Mouse (Mus musculus): Measurements from ENCODE around the gene Clp1.

Gene Clp1

DNA sequence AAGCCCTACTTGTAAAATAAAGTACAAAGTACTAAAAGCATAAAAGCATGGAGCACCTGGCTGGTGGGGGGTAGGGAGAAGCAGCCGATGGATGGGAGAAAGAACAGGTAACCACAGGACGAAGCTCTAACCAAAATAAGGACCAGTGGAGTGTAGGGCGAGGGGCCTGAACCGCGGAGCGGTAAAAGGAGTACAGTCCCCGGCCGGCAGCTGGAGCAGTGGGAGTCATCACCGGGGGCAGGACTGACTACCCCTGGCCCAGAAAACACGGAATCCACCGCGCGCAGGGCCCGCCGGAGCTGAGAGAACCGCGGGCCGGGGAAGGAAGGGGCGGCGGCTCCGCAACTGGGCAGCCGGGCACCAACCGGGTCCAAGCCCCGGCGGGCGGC, 12.7 kb downstream of the Clp1 start:
- DNase-seq (ENCODE audit: low spot score in 2 of 2), result no peak

DNA sequence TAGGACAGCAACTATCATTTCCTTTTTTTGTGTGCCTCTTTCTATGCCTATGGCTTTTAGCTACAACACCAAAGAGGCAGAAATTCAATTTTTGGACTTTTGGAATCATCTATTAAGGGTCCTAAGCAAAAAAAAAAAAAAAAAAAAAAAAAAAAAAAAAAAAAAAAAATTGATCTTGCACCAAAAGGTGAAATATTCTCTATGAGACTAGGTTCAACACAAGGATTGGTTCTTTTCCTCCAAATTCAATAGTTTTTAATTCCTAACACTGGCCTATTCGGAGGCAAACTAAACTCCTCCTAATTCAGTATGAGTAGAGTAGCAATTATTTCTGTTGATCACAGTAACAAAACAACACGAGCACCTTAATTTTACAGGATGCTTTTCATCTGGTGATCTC, 15.3 kb downstream of the Clp1 start:
- no peak for DNase-seq (ENCODE audit: low spot score in 2 of 2)

DNA sequence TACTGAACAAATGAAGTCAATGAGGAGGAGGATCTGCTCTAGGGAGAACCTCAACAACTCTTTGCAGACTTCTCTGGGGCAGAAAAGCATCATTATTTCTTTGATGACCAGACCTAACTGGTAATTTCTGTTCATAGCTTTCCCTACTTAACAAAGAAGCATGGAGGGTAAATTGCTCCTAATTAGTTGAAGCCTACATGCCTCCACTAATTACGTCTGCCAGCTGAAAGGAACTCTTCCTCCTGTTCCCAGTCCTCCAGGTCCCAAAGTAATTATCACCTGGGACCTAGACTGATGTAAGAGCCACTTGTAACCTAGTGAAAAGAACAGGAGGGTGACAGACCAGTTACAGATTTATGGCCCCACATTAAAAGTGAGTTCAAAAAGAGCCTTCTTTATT, 19.6 kb downstream of the Clp1 start:
- no peak for DNase-seq (ENCODE audit: low spot score in 2 of 2)

DNA sequence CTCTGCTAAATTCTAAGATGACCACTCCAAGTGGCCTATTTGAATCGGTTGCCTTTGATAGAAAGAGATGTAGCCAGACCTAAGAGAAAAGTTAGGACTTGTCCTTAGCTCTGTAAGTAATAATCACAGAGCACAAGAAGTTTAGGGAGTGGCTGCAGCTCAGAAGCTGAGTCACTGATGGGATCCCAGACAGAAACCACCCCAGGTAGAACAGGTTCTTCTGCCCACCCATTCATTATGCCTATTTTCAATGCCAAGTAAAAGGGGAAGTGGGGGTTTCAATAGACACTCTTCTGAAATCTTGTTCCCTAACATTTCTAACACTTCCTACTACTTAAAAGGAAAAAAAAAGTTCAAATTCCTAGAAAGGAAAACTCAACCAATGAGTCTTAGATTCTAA, 21.9 kb downstream of the Clp1 start:
- no peak for DNase-seq (ENCODE audit: low spot score in 2 of 2)

DNA sequence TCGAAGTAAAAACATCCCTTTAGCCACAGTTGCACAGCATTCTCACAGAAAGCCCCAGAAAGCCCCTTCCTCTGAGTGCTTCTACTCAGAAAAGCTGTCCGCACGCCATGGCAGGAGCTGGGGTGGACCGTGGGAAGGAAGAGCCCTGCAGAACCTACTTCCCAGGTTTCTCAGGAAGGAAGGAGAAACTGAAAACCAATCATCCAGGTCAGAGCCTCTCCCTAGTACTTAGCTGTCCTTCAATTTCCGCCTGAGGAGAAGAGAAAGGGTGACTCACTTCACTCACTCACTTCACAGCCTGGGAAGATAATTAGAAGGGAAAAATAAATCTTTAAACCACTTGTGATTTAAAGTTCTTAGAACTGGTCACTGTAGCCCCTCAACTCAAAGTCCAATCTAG, 22.8 kb downstream of the Clp1 start:
- no peak for DNase-seq (ENCODE audit: low spot score in 2 of 2)

DNA sequence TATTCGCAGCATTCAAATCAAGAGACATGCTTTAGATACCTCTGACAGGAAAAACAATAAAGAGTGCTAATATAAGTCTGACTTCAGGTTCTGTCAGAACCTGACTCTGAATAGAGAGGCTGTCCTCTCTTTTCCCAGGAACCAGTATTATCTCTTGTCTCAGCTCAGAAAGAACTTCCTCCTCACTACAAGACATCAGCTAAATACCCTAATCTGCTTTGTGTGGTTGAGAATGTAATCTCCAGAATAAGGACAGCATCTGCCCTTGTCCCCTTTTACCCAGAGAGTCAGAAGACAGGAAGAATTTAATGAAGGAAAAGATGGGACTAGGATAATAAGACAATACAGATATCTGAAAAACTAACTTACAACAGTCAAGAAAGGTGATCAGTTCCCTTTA, 23.7 kb downstream of the Clp1 start:
- DNase-seq (ENCODE audit: low spot score in 2 of 2), result no peak

DNA sequence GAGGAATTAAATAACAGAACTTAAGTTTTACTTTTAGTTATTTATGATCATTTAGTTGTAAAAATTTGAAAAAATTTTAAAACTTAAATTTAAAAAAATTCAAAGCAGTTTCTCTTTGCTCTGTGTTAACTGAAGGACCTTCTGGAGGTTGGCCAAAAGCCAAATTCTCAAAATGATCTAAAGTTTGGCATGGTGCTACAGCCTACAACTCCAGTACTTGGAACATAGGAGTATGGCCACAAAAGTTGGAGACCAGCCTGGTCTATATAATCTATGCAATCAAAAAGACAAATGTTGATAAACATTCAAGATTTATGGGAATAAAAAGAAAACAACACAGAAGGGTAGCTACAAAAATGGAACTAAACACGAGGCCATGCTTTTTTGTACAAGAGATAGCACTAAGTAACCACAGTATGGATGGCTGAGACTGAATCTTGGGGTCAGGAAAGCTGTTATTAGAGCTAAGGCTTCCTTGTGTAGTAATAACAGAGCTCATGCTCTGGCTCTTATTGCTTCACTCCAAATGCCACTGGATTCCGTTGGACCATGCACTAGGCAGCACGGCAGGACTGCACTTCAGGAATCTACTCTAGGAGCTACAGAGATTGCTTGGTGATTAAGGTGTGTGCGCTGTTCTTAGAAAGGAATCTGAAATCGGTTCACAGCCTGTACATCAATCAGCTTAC, 32.0 kb downstream of the Clp1 start:
- no peak for DNase-seq (ENCODE audit: low spot score in 2 of 2)

DNA sequence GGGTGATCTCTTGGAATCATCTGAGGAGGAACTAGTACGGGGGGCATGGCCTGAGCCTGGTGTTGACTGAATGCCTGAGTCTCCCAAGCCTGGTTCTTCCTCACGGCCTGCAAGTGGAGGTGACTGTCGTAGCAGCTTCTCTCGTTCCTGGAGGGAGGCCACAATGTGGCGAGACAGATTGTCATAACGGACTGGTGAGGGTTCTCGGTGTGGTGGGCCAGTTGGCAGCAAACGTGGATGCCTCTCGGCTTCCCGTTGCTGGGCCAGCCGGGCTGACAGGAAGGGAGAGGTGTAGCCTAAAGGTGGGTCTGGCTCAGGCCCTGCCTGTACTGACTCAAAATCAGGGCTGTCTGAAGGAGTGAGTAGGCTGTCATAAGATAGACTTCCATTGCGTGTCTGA, 37.1 kb downstream of the Clp1 start:
- DNase-seq (ENCODE audit: low spot score in 2 of 2), result no peak

DNA sequence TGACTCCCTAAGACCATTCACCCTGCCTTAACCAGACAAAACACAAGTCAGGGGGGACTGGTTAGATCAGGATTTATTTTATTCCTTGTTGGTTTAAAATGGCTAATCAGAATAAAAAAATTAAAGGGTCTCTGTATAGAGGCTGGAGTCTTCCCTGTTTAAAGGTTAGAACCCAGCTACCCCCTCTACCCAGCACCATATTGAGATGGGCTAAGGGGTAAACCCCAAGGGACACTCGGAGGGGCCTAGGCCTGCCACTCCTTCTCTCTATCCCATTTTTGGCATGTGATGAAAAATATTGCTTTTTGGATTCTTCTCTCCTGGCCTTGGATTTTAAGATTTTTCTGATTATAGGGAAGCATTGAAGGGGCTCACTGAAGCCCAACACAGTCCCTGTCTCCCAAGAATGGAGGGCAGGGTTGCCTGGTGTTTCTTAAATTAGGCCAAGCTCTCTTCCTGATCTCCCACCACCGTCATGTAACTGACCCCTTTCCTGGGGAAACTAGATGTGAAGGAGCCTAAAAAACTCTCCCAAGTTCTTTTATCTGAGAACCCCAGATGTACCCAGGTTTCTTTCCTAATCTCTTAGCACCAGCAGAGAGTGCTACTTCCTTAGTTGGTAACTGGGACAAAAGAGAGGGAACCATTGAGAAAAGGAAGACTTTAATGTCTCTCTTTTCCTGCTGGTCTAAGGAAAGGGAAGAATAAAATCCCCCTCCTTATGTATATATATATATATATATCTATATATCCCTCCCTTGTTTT, 38.9 kb downstream of the Clp1 start:
- DNase-seq (ENCODE audit: low spot score in 2 of 2), result no peak

DNA sequence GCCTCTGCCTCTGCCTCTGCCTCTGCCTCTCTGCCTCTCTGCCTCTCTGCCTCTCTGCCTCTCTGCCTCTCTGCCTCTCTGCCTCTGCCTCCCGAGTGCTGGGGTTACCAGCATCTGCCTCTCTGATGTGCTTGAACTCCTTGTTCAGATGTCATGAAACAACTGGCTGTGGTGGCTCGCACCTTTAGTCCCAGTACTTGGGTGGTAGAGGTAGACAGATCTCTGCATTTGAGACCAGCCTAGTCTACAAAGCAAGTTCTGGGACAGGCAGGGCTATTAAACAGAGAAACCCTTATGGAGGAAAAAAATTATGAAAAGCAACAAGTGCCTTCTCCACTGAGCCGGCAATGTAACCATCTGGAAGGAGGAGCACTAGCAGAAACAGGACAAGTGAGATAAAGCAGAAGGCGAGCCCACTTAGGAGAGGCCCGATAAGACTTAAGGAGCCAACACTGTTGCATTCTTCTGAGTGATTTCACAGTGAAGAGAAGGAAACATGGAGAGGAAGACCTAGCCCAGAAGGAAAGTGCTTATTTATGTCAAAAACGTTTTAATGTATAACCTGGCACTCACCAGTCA, 44.5 kb downstream of the Clp1 start:
- peak; percentile 44 to 65 for DNase-seq (ENCODE audit: low spot score in 2 of 2)

DNA sequence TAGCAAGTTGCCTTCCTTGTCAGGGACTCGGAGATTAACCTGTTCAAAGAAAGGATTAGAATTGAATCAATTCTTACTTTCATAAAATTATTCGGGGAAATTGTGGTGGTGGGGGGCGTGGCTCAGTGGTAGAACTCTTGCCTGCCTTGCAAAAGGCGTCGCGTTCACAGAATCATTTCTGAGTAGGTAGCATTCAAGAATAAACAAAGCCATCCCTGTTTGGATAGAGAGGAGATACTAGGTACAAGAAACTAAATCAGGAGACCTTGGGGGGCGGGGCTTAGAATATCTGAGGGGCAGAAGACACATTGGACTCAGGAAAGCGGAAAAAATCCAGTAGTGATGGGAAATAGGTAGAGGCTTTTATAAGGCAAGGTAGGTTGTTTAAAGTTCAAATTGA, 48.1 kb downstream of the Clp1 start, which contains the start of gene Tmx2:
Tmx2 (minus strand) TSS at position 125 of the 400 bp plus-strand sequence.
- peak in 1 of 2 experiments; percentile 40 for DNase-seq (ENCODE audit: low spot score in 2 of 2)

DNA sequence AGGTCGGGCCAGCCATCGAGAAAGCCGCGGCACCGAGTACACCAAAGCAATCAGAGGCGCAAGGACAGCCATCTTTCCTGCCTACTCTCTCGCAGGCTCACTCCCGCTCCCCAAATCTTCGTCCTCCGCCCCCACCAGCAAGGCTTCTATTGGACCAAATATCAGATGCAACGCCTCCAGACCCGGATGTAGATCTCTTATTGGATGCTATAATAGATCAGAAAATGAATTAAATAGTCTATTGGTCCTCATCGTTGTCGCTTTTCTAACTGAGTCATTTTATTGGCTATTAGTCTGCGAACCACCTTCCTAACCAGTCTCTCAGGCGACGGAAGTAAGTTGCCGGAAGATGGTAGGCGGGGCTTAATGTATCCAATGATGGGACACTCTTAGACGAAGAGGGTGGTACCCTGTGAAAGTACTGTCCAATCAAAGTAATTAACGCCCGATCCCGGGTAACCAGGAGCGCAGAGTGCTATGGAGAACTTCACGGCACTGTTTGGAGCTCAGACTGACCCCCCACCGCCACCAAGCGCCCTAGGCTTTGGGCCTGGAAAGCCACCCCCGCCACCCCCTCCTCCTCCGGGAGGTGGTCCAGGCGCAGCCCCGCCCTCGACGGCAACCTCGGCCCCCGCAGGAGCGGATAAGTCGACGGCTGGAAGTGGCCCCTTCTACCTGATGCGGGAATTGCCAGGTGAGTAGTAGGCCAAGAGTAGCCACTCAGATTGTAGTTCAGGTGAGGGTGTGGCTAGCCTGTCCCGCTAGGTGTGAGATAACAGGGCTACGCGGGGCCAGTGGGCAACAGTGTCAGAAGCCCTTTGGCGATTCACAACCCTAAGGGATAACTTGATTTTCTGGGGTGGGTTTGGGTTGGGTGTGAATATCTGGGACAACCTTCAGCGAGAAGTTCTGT, 48.9 kb downstream of the Clp1 start, which contains the start of the genes Gm28635 and Med19:
Gm28635 (minus strand) TSS at position 74 of the 913 bp plus-strand sequence.
Med19 (plus strand) TSS at position 435 of the 913 bp plus-strand sequence.
- peak; percentile 74 to 93 for DNase-seq (ENCODE audit: low spot score in 2 of 2)

DNA sequence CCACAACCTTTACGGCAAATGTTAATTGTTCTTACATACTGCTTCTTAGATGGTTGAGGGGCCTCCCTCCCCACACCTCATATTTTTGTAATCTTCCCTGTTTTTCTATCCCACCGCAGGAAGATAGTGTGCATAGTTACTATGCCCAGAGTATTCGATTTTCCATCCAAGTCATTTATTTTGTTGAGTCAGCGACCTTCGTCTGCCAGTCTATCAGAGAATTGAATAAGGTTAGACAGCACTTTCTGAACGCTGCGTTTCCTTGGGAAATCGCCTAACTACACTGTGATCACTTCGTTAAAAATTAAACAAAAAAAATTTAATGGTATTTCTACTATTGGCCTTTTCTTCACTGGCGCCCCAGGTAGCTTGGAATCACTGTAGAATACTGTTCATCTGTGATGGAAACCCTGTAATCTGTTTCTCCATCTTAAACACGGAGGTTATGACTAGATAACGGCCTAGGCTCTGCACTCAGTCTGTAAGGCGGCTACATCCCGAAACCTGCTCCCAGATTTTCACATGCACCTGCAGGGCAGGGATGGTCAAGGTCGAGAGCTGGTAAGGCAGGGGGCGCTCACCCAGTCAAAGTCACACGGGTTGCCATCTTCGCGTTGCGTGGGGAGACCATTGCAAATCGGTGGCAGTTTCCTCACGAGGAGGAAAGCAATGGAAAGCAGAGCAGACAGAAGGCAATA, 49.7 kb downstream of the Clp1 start:
- DNase-seq (ENCODE audit: low spot score in 2 of 2), result no peak

All from spleen, postnatal 10 days (tissue).